Mouse (Mus musculus) ovary, postnatal 36 days (tissue): ENCODE data around the gene Hoxc6.

Experiments
- DNase-seq: peaks from one replicate; pipeline ENCODE4 v3.0.0; 2022; ENCODE audit warnings: low spot score, mixed read lengths

The Hoxc6 gene

GRCm38 (mm10) chr15:102997939-102998355 lies at the start of gene Hoxc6:
TSS of gene Hoxc6 (plus strand) at chr15:102998257.
- DNase-seq = peak; percentile 36

GRCm38 (mm10) chr15:102948842-102949241 lies 49.2 kb upstream of the Hoxc6 start:
- no peak for DNase-seq

GRCm38 (mm10) chr15:102949696-102950095 lies 48.4 kb upstream of the Hoxc6 start:
- DNase-seq = no peak

GRCm38 (mm10) chr15:102950877-102951276 lies 47.2 kb upstream of the Hoxc6 start:
- no peak for DNase-seq

GRCm38 (mm10) chr15:102953561-102953960 lies 44.5 kb upstream of the Hoxc6 start:
- DNase-seq = no peak

- no peak for DNase-seq
Observed at GRCm38 (mm10) chr15:102954192-102955006, 43.7 kb upstream of the Hoxc6 start, which contains the start of gene Hoxc11. TSS of gene Hoxc11 (plus strand) at chr15:102954427.

GRCm38 (mm10) chr15:102955007-102955382 lies 43.1 kb upstream of the Hoxc6 start:
- DNase-seq = no peak

GRCm38 (mm10) chr15:102955833-102956640 lies 42.0 kb upstream of the Hoxc6 start:
- DNase-seq = no peak

GRCm38 (mm10) chr15:102956906-102957305 lies 41.2 kb upstream of the Hoxc6 start:
- DNase-seq = no peak

- DNase-seq = no peak
Observed at GRCm38 (mm10) chr15:102959663-102960191, 38.3 kb upstream of the Hoxc6 start.

GRCm38 (mm10) chr15:102961728-102962127 lies 36.3 kb upstream of the Hoxc6 start:
- no peak for DNase-seq

- no peak for DNase-seq
Observed at GRCm38 (mm10) chr15:102962492-102962891, 35.6 kb upstream of the Hoxc6 start.

- no peak for DNase-seq
Observed at GRCm38 (mm10) chr15:102963259-102963658, 34.8 kb upstream of the Hoxc6 start.

- DNase-seq = peak; percentile 34
Observed at GRCm38 (mm10) chr15:102963671-102964640, 34.1 kb upstream of the Hoxc6 start.

- no peak for DNase-seq
Observed at GRCm38 (mm10) chr15:102965003-102965891, 32.8 kb upstream of the Hoxc6 start.

GRCm38 (mm10) chr15:102965892-102966775 lies 31.9 kb upstream of the Hoxc6 start:
- DNase-seq = peak; percentile 80

- DNase-seq = no peak
Observed at GRCm38 (mm10) chr15:102966776-102967311, 31.2 kb upstream of the Hoxc6 start, which contains the start of gene Hoxc10. TSS of gene Hoxc10 (plus strand) at chr15:102966796.

- no peak for DNase-seq
Observed at GRCm38 (mm10) chr15:102967312-102967510, 30.8 kb upstream of the Hoxc6 start, which contains the start of gene Hoxc5. TSS of gene Hoxc5 (plus strand) at chr15:102967443.
